Mouse (Mus musculus) megakaryocyte, adult 5-6 weeks (primary cell): Measurements from ENCODE around the gene Socs7. TPM values are rescaled to one million over a fixed set of nuclear protein-coding genes. Genes with fewer than 3 reads are reported as not detected.
A peak's percentile ranks its signal among the peaks of the same experiment; 100 is the strongest.

ENCODE experiments used
- ATAC-seq: 2 replicates; pipeline ENCODE4 v1.8.0; 2016; ENCODE audit warnings: mild to moderate bottlenecking, inconsistent platforms; ENCODE audit not compliant: poor library complexity, severe bottlenecking
- total RNA-seq, 2 experiments: library from RNA; stranded (forward) in 1 of 2; stranded (reverse) in 1 of 2; fragments of 153-499, 151-499 nt in 1 of 2; fragments of 221-1000, 200-1000 nt in 1 of 2; gene quantifications; 2 replicates each; pipeline versions ENCODE4 v1.2.3 to v1.2.4; 2015 to 2017

Socs7 gene
- total RNA-seq, 2 experiments from 2014 or later = 4.0 to 8.5 TPM

GRCm38 (mm10) chr11:97383017-97383416 lies 20.7 kb downstream of the Socs7 start:
- ATAC-seq = no peak

GRCm38 (mm10) chr11:97383764-97384163 lies 21.4 kb downstream of the Socs7 start:
- ATAC-seq = no peak

GRCm38 (mm10) chr11:97387811-97388210 lies 25.5 kb downstream of the Socs7 start:
- no peak for ATAC-seq

GRCm38 (mm10) chr11:97389127-97389526 lies 26.8 kb downstream of the Socs7 start:
- ATAC-seq = no peak

- no peak for ATAC-seq
These were observed 31.3 kb downstream of the Socs7 start for GRCm38 (mm10) chr11:97393658-97394057.

- ATAC-seq = peak; percentile 68
These were observed 31.8 kb downstream of the Socs7 start for GRCm38 (mm10) chr11:97394146-97394545.

GRCm38 (mm10) chr11:97398506-97398905 lies 36.2 kb downstream of the Socs7 start:
- ATAC-seq = no peak

GRCm38 (mm10) chr11:97399958-97400710 lies 37.8 kb downstream of the Socs7 start:
- peak; percentile 98 for ATAC-seq

- no peak for ATAC-seq
These were observed 38.7 kb downstream of the Socs7 start for GRCm38 (mm10) chr11:97401082-97401481.

GRCm38 (mm10) chr11:97401686-97402435 lies 39.5 kb downstream of the Socs7 start:
- ATAC-seq = no peak

- ATAC-seq = no peak
These were observed 40.4 kb downstream of the Socs7 start for GRCm38 (mm10) chr11:97402746-97403145.

- no peak for ATAC-seq
These were observed 41.3 kb downstream of the Socs7 start for GRCm38 (mm10) chr11:97403614-97404183.

GRCm38 (mm10) chr11:97404184-97404760 lies 41.9 kb downstream of the Socs7 start:
- ATAC-seq = no peak

GRCm38 (mm10) chr11:97404761-97405190 lies 42.4 kb downstream of the Socs7 start:
- no peak for ATAC-seq

- ATAC-seq = no peak
These were observed 44.0 kb downstream of the Socs7 start for GRCm38 (mm10) chr11:97406094-97406951.

- ATAC-seq = no peak
These were observed 45.1 kb downstream of the Socs7 start for GRCm38 (mm10) chr11:97407456-97407855.

- ATAC-seq = peak; percentile 58
These were observed 45.8 kb downstream of the Socs7 start for GRCm38 (mm10) chr11:97408171-97408570.

- ATAC-seq = no peak
These were observed 48.6 kb downstream of the Socs7 start for GRCm38 (mm10) chr11:97410958-97411357.

GRCm38 (mm10) chr11:97412117-97412516 lies 49.8 kb downstream of the Socs7 start:
- ATAC-seq = peak; percentile 65

GRCm38 (mm10) chr11:97412808-97413347 lies 50.5 kb downstream of the Socs7 start:
- peak; percentile 53 for ATAC-seq
